Mouse (Mus musculus): Measurements from ENCODE around the gene Lcn6. TPM values are rescaled to one million over a fixed set of nuclear protein-coding genes. Genes with fewer than 3 reads are reported as not detected.

Lcn6 gene
- not detected for total RNA-seq (2021)
- long read RNA-seq, experiment 1: 0 reads
- long read RNA-seq, experiment 2: 0 reads

GRCm38 (mm10) chr2:25676486-25676885, at the start of gene Lcn6:
Lcn6 (plus strand) TSS chr2:25676786.
- no peak within 1 kb of the TSS for H3K4me3 ChIP-seq
- no peak within 1 kb of the TSS for H3K27ac ChIP-seq
- intact Hi-C loops (cut with DNase I): no loop called here
- DNase-seq (ENCODE audit: extremely low spot score in 1 of 2, low spot score in 2 of 2): no peak
- no peak for TF ChIP-seq CTCF (IDR thresholded peaks at IDR 0.05)

GRCm38 (mm10) chr2:25627811-25628210, 48.8 kb upstream of the Lcn6 start, which contains the start of gene Fcna:
Fcna (minus strand) TSS chr2:25628030.
- no peak for DNase-seq (ENCODE audit: extremely low spot score in 1 of 2, low spot score in 2 of 2)
- Histone ChIP-seq H3K4me3 (no peak within 1 kb of the TSS), H3K27ac (no peak within 1 kb of the TSS)
- intact Hi-C loops (cut with DNase I): no loop called here
- no peak for TF ChIP-seq CTCF (IDR thresholded peaks at IDR 0.05)

- DNase-seq (ENCODE audit: extremely low spot score in 1 of 2, low spot score in 2 of 2): no peak
- Histone ChIP-seq H3K4me3 (no peak overlapping the region), H3K27ac (no peak overlapping the region)
- no peak for TF ChIP-seq CTCF (IDR thresholded peaks at IDR 0.05)
- intact Hi-C loops (cut with DNase I): no loop called here
Measured at GRCm38 (mm10) chr2:25628738-25629137, 47.8 kb upstream of the Lcn6 start.

GRCm38 (mm10) chr2:25633616-25634015, 43.0 kb upstream of the Lcn6 start:
- no peak for DNase-seq (ENCODE audit: extremely low spot score in 1 of 2, low spot score in 2 of 2)
- H3K4me3 ChIP-seq: no peak overlapping the region
- intact Hi-C loops (cut with DNase I): no loop called here
- H3K27ac ChIP-seq: no peak overlapping the region
- TF ChIP-seq CTCF (IDR thresholded peaks at IDR 0.05): no peak

GRCm38 (mm10) chr2:25634046-25634445, 42.5 kb upstream of the Lcn6 start:
- intact Hi-C loops (cut with DNase I): no loop called here
- TF ChIP-seq CTCF (IDR thresholded peaks at IDR 0.05): peak; percentile 46

GRCm38 (mm10) chr2:25639890-25640289, 36.7 kb upstream of the Lcn6 start:
- Histone ChIP-seq H3K27ac (no peak overlapping the region), H3K4me3 (no peak overlapping the region)
- peak; percentile 61 for TF ChIP-seq CTCF (IDR thresholded peaks at IDR 0.05)
- intact Hi-C loops (cut with DNase I): no loop called here
- DNase-seq (ENCODE audit: extremely low spot score in 1 of 2, low spot score in 2 of 2): peak in 1 of 2 experiments; percentile 25

More at GRCm38 (mm10) chr2:25634046-25634445, 42.5 kb upstream of the Lcn6 start:
- Histone ChIP-seq H3K27ac (no peak overlapping the region), H3K4me3 (no peak overlapping the region)
- no peak for DNase-seq (ENCODE audit: extremely low spot score in 1 of 2, low spot score in 2 of 2)

GRCm38 (mm10) chr2:25652902-25653301, 23.7 kb upstream of the Lcn6 start, which contains the start of gene Lcn8:
Lcn8 (plus strand) TSS chr2:25653120.
- no peak within 1 kb of the TSS for H3K27ac ChIP-seq
- intact Hi-C loops (cut with DNase I): no loop called here
- no peak for DNase-seq (ENCODE audit: extremely low spot score in 1 of 2, low spot score in 2 of 2)
- H3K4me3 ChIP-seq: no peak within 1 kb of the TSS
- TF ChIP-seq CTCF (IDR thresholded peaks at IDR 0.05): no peak

- H3K27ac ChIP-seq: no peak overlapping the region
- DNase-seq (ENCODE audit: extremely low spot score in 1 of 2, low spot score in 2 of 2): no peak
- intact Hi-C loops (cut with DNase I): no loop called here
- H3K4me3 ChIP-seq: no peak overlapping the region
- TF ChIP-seq CTCF (IDR thresholded peaks at IDR 0.05): no peak
Measured at GRCm38 (mm10) chr2:25654502-25654901, 22.1 kb upstream of the Lcn6 start.

- no peak for DNase-seq (ENCODE audit: extremely low spot score in 1 of 2, low spot score in 2 of 2)
- no peak overlapping the region for H3K27ac ChIP-seq
- intact Hi-C loops (cut with DNase I): no loop called here
- no peak overlapping the region for H3K4me3 ChIP-seq
- TF ChIP-seq CTCF (IDR thresholded peaks at IDR 0.05): no peak
Measured at GRCm38 (mm10) chr2:25656691-25657090, 19.9 kb upstream of the Lcn6 start.

- intact Hi-C loops (cut with DNase I): no loop called here
- TF ChIP-seq CTCF (IDR thresholded peaks at IDR 0.05): no peak
- H3K27ac ChIP-seq: no peak overlapping the region
- DNase-seq (ENCODE audit: extremely low spot score in 1 of 2, low spot score in 2 of 2): no peak
- H3K4me3 ChIP-seq: no peak overlapping the region
Measured at GRCm38 (mm10) chr2:25657246-25657645, 19.3 kb upstream of the Lcn6 start.

- H3K27ac ChIP-seq: no peak within 1 kb of the TSS
- no peak within 1 kb of the TSS for H3K4me3 ChIP-seq
- DNase-seq (ENCODE audit: extremely low spot score in 1 of 2, low spot score in 2 of 2): no peak
- no peak for TF ChIP-seq CTCF (IDR thresholded peaks at IDR 0.05)
- intact Hi-C loops (cut with DNase I): no loop called here
Measured at GRCm38 (mm10) chr2:25657652-25658051, 18.9 kb upstream of the Lcn6 start, which contains the start of gene Lcn5. Lcn5 (plus strand) TSS chr2:25657952.

GRCm38 (mm10) chr2:25660279-25660678, 16.3 kb upstream of the Lcn6 start:
- Histone ChIP-seq H3K27ac (no peak overlapping the region), H3K4me3 (no peak overlapping the region)
- TF ChIP-seq CTCF (IDR thresholded peaks at IDR 0.05): no peak
- intact Hi-C loops (cut with DNase I): no loop called here
- no peak for DNase-seq (ENCODE audit: extremely low spot score in 1 of 2, low spot score in 2 of 2)

- no peak for TF ChIP-seq CTCF (IDR thresholded peaks at IDR 0.05)
- no peak overlapping the region for H3K27ac ChIP-seq
- H3K4me3 ChIP-seq: no peak overlapping the region
- no peak for DNase-seq (ENCODE audit: extremely low spot score in 1 of 2, low spot score in 2 of 2)
- intact Hi-C loops (cut with DNase I): no loop called here
Measured at GRCm38 (mm10) chr2:25661245-25661970, 15.2 kb upstream of the Lcn6 start.
